Mouse (Mus musculus) intestine, postnatal 0 days (tissue): ENCODE measurements at regions not wholly inside any gene's neighbourhood (a gene's known extent, or its start where the extent isn't known, plus 50 kb on each side); places are given as distances from the start of the nearest gene placed in this dataset.
A peak's percentile ranks its signal among the peaks of the same experiment; 100 is the strongest.

ENCODE experiments used
- ATAC-seq: fragments of 200-750 bp; cut with Nextera tagmentation; 2 replicates; pipeline ENCODE4 v1.8.0; 2017; ENCODE audit warnings: mild to moderate bottlenecking, moderate TSS enrichment, moderate library complexity
- H3K27ac ChIP-seq: fragments of 300-500 bp; sonication (generic); 2 replicates; pipeline ENCODE4 v1.5.1; 2014; ENCODE audit warnings: mild to moderate bottlenecking, low read depth, low read length, moderate library complexity
- H3K27me3 ChIP-seq: fragments of 300-500 bp; sonication (generic); replicated peaks from 2 replicates; pipeline ENCODE4 v1.6.1; 2014; ENCODE audit warnings: low read length, mixed read lengths; ENCODE audit not compliant: control insufficient read depth, insufficient read depth
- H3K36me3 ChIP-seq: fragments of 300-500 bp; sonication (generic); 2 replicates; pipeline ENCODE4 v1.6.1; 2014; ENCODE audit warnings: mild to moderate bottlenecking, moderate library complexity; ENCODE audit not compliant: control insufficient read depth, insufficient read depth
- H3K4me1 ChIP-seq: fragments of 300-500 bp; sonication (generic); replicated peaks from 2 replicates; pipeline ENCODE4 v1.6.1; 2014; ENCODE audit warnings: antibody characterized with exemption, low read length, mixed read lengths; ENCODE audit not compliant: control insufficient read depth, insufficient read depth
- H3K4me2 ChIP-seq: fragments of 300-500 bp; sonication (generic); replicated peaks from 2 replicates; pipeline ENCODE4 v1.6.1; 2014; ENCODE audit warnings: low read depth, mild to moderate bottlenecking, moderate library complexity
- H3K4me3 ChIP-seq: fragments of 300-500 bp; sonication (generic); 2 replicates; pipeline ENCODE4 v1.5.1; 2014; ENCODE audit warnings: low read depth, low read length
- H3K9ac ChIP-seq: fragments of 300-500 bp; sonication (generic); 2 replicates; pipeline ENCODE4 v1.6.1; 2014; ENCODE audit warnings: mild to moderate bottlenecking, low read depth, low read length
- H3K9me3 ChIP-seq: fragments of 300-500 bp; sonication (generic); 2 replicates; pipeline ENCODE4 v1.6.1; 2016; ENCODE audit warnings: mixed run types; ENCODE audit not compliant: control insufficient read depth
- CTCF ChIP-seq: sonication (generic); IDR thresholded peaks from 2 replicates; pipeline ENCODE4 v1.5.1; 2016; ENCODE audit warnings: low read depth, mild to moderate bottlenecking, control low read depth, antibody characterized with exemption, moderate library complexity
- WGBS: fragments of 180-500 bp; shearing (Covaris S2); extraction: QIAGEN DNeasy Blood & Tissue Kit; methylation state at CpG from one replicate; pipeline ENCODE4 v1.1.7; 2014; 5-methylcytosine and 5-hydroxymethylcytosine counted together

DNA sequence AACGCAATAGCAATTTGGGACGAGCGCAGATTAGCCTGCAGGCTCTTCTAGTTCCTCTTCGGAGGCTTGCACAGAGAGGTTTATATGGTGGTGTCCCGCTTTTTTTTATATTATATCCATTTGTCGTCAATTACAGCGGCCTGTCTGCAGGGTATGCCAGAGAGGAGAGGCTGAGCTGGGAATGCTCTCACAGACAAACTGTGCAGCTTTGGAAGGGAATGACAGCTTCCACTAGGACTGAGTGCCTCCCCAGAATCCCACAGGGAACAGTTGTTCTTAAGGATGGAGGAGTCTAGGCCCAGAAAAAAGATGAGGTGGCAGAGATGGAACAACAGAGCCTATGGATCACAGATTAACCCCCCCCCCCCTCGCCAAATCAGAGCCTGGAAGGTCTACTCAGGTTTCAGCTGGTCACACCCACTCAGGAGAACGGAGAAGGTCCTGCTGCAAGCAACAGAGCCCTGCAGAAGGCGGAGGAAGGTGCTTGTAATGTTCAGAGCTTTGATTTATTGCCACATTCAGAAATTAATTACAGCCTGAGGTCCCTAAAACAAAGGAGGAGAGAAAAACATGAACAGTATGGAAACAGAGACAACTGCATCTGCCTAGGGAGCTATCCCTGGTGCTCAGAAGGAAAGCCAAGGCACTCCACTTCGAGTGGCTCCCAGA, 275.7 kb downstream of the Ajap1 start:
- H3K4me2 ChIP-seq, result no peak overlapping the region
- H3K9me3 ChIP-seq, result no peaks in the 10 kb centered on the region
- no peaks in the 10 kb centered on the region for H3K4me1 ChIP-seq
- WGBS, result 52% methylated on average over 11 of the region's 11 CpGs
- no peak for ATAC-seq
- no peak overlapping the region for H3K4me3 ChIP-seq
- no peak overlapping the region for H3K9ac ChIP-seq
- no peak for TF ChIP-seq CTCF
- no peaks in the 10 kb centered on the region for H3K36me3 ChIP-seq
- no peak overlapping the region for H3K27ac ChIP-seq
- no peaks in the 10 kb centered on the region for H3K27me3 ChIP-seq

DNA sequence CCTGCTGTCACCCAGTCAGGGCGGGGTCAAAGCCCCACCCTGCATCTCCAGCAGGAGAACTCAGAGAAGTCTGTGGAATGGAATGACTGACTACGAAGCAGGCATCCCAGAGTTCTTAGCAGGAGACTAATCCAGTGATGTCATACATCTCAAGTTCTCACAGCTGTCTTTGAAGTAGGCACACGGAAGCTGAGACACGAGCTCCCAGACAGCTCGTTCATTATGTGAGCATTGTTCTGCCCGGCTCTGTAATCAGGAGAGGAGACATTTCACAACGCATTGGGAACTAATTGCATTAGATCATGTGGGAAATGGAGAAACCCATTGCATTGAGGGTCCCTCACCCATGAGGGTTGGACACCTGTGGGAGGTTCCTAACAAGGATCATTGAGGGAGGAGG, 277.8 kb downstream of the Ajap1 start:
- no peak for TF ChIP-seq CTCF
- H3K4me2 ChIP-seq, result no peak overlapping the region
- no peaks in the 10 kb centered on the region for H3K36me3 ChIP-seq
- H3K9ac ChIP-seq, result no peak overlapping the region
- 30% methylated on average over 7 of the region's 7 CpGs for WGBS
- H3K4me1 ChIP-seq, result no peaks in the 10 kb centered on the region
- H3K27ac ChIP-seq, result no peak overlapping the region
- H3K4me3 ChIP-seq, result no peak overlapping the region
- ATAC-seq, result no peak
- no peaks in the 10 kb centered on the region for H3K9me3 ChIP-seq
- H3K27me3 ChIP-seq, result no peaks in the 10 kb centered on the region

DNA sequence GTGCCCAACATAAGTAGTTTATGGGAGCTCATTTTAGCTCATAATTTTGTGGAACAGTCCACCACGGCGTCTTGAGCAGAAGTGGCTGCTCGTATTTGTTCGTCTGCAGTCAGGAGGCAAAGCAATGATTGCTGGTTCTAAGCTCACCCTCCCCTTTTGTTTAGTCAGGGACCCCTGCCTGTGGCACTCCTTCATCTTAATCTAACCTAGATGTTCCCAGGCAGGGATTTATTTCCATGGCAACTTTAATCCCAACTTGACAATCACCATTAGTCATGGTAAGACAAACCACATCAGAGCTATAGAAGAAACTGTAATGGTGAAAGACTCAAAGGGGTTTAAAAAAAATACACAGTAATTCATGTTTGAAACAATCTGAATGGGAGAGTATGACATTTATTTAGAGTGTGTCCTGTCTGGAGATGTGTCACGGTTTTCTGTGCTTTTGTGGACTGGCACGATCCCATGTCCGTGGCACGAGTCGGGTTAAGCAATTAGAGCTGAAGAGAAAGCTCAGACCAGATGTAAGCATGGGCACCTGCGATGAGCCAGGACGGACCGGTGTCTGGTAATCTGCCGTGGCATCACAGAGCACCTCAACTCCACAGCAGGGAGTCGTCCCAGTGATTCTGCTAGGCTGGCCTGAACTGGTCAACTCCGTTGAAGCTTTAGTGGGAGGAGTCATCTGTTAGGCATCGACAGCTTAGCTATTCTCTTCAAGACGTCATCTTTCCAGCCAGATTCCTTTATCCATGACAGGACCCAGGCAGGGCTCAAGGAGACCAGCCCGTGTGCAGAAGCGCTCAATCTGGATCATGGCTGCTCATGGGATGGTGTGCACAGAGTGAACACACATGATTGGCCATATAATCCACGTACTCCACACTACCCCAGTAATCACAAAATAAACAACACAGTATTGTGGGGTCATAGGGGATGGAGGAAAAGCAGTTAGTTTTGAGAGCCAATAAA, 281.5 kb downstream of the Ajap1 start:
- Histone ChIP-seq H3K9ac (no peak overlapping the region), H3K27ac (no peak overlapping the region), H3K4me2 (no peak overlapping the region), H3K9me3 (no peaks in the 10 kb centered on the region), H3K36me3 (no peaks in the 10 kb centered on the region), H3K4me1 (no peaks in the 10 kb centered on the region), H3K4me3 (no peak overlapping the region), H3K27me3 (no peaks in the 10 kb centered on the region)
- 75% methylated on average over 20 of the region's 20 CpGs for WGBS
- no peak for ATAC-seq
- TF ChIP-seq CTCF, result no peak

DNA sequence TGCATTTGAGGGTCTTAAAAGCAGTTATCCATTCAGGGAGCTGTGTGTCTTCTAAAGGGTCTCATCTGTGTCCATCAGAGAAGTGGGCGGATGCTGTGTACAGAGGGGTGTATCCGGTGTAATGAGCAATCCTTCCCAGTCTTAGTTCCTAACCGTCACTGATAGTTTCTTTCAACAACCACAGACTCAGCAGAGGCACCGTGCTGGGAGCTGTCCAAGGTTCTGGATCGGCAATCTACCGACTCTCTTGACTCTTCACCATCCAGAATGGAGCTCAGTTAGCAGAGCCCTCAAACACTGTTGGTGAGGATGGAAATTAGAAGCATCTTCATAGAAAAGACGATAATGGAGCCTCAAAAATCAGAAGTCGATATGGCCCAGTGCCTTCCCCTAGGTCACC, 293.1 kb downstream of the Ajap1 start:
- Histone ChIP-seq H3K27me3 (no peaks in the 10 kb centered on the region), H3K9me3 (no peaks in the 10 kb centered on the region), H3K36me3 (no peaks in the 10 kb centered on the region), H3K4me3 (no peak overlapping the region), H3K27ac (no peak overlapping the region), H3K4me2 (no peak overlapping the region), H3K9ac (no peak overlapping the region), H3K4me1 (no peaks in the 10 kb centered on the region)
- WGBS, result 4% methylated on average over 8 of the region's 8 CpGs
- TF ChIP-seq CTCF, result no peak
- no peak for ATAC-seq

DNA sequence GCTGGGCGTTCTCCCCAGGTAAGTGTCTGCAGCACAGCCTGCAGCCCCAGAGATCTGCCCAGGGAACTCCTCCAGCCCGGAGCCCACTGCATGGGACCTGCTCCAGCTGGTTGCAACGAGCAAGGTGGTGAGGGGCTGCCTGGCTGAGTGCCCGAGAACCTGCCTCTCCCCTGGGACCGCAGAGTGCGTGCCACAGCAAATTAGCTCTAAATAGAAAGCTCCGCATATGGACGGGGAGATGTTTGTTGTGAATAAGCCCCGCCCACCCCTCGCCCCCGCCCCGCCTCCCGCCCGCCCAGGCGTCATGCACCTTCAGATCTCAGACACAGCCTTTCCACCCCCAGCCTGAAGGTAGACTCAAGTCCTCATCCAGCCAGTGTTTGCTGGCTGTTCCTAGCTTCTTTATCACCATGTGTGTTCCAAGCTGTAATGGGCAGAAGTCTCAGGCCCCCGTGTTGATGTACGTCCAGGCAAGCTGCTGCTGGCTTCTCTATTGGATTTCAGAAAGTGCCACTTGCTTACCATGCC, 294.0 kb downstream of the Ajap1 start:
- no peak for ATAC-seq
- WGBS, result under 1% methylated on average over 17 of the region's 17 CpGs
- no peaks in the 10 kb centered on the region for H3K4me1 ChIP-seq
- peak overlapping the region; percentile 28; the same call in 1 of the 2 replicates for H3K4me2 ChIP-seq
- H3K4me3 ChIP-seq, result no peak overlapping the region
- H3K27me3 ChIP-seq, result no peaks in the 10 kb centered on the region
- no peaks in the 10 kb centered on the region for H3K36me3 ChIP-seq
- no peaks in the 10 kb centered on the region for H3K9me3 ChIP-seq
- H3K9ac ChIP-seq, result no peak overlapping the region
- no peak for TF ChIP-seq CTCF
- H3K27ac ChIP-seq, result no peak overlapping the region

DNA sequence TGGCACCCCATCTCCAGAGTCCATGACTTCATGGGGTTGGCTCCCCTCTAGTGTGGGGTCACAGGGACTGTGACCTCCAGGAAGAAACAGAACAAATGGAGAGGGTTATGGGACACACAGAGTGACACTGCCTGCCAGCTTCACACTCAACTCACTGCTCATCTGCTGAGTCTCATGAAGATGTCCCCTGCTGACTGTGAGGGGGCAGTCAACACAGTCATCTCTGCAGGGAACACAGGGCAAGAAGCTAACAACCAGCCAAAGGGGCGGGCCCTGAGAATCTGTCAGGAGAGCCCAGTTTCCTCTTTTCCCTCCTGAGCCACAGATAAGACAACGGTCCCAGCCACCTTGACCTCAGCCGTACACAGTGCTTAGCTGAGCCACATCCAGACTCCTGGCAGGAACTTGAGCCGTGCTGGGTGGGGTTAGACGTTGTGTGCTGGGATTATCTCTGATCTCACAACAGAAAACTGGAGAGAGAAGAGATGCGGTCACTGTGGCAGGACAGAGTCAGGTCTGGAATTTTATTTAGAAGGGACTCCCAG, 294.6 kb downstream of the Ajap1 start:
- Histone ChIP-seq H3K27ac (no peak overlapping the region), H3K9ac (no peak overlapping the region), H3K36me3 (no peaks in the 10 kb centered on the region), H3K27me3 (no peaks in the 10 kb centered on the region), H3K4me2 (peak overlapping the region; percentile 28; the same call in 1 of the 2 replicates), H3K4me1 (no peaks in the 10 kb centered on the region), H3K9me3 (no peaks in the 10 kb centered on the region), H3K4me3 (no peak overlapping the region)
- whole genome bisulfite sequencing, result under 1% methylated on average over 6 of the region's 6 CpGs
- no peak for TF ChIP-seq CTCF
- ATAC-seq, result no peak
